Mouse (Mus musculus): Measurements from ENCODE around the gene Lmln. TPM values are rescaled to one million over a fixed set of nuclear protein-coding genes. Genes with fewer than 3 reads are reported as not detected.
"Not testable (repeated sequence)": the region's sequence is repeated elsewhere in the genome, so short reads cannot be mapped to it uniquely, and the experiment has no call there.

Lmln gene
- polyA plus RNA-seq, 1 experiment = 5.0 TPM

DNA sequence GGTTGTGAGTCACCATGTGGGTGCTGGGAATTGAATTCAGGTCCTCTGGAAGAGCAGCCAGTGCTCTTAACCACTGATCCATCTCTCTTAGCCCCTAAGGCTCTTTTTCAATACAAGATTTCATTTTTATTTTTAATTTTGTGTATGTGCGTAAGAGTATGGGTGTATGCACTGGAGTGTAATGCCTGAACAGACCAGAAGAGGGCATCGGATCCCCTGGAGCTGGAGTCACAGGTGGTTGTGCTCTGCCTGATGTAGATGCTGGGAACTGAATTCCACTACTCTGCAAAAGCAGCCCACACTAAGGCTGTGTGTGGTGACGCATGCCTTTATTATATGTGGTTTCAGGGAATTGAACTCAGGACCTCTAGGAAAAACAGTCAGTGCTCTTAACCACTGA lies 83.9 kb downstream of the Lmln start:
- TF ChIP-seq POLR2A (IDR thresholded peaks at IDR 0.05; ENCODE audit: borderline replicate concordance, extremely low read depth, low read depth, low read length) (no peak), CTCF (IDR thresholded peaks at IDR 0.05; ENCODE audit: insufficient read depth, low read length) (no peak)
- no peaks in the 10 kb centered on the region for H3K4me1 ChIP-seq (ENCODE audit: control insufficient read depth, insufficient read depth, low read length)
- H3K4me3 ChIP-seq (replicated peaks; ENCODE audit: extremely low read depth, low read depth, low read length) = no peak overlapping the region
- WGBS = 94% methylated on average over 3 of the region's 3 CpGs
- no peak for DNase-seq

DNA sequence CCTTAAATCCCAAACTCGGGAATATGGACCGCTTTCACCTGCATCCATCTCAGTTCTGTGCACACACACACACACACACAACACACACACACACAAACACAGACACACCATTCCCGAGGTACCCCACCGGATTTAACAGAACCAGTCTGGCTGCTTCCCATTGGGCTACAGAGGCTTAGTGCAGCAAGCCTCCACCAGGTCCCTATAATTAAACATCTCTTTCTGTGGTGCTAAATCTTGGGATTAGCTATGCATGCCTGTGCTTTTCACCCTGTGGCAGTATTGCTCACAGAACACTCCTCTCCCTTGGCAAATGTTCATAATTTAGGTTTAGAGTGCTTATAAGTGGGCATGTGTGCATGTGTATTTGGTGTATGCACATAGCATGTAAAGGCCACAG lies 85.8 kb downstream of the Lmln start:
- H3K4me3 ChIP-seq (replicated peaks; ENCODE audit: extremely low read depth, low read depth, low read length) = no peak overlapping the region
- DNase-seq = no peak
- WGBS = 88% methylated on average over 4 of the region's 4 CpGs
- H3K4me1 ChIP-seq (ENCODE audit: control insufficient read depth, insufficient read depth, low read length) = no peaks in the 10 kb centered on the region
- TF ChIP-seq CTCF (IDR thresholded peaks at IDR 0.05; ENCODE audit: insufficient read depth, low read length) (no peak), POLR2A (IDR thresholded peaks at IDR 0.05; ENCODE audit: borderline replicate concordance, extremely low read depth, low read depth, low read length) (no peak)

DNA sequence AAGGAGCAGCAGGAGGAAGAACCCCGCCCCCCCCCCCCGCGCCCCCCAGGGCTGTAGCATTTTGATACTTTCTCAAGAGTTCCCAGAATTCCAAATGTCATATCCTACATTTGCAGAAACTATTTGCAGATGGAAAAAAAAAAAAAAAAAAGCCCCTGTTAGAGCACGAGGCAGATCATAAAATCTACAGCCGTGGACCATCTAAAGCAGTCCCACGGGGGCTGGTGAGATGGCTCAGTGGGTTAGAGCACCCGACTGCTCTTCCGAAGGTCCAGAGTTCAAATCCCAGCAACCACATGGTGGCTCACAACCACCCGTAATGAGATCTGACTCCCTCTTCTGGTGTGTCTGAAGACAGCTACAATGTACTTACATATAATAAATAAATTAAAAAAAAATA lies 88.6 kb downstream of the Lmln start:
- H3K4me1 ChIP-seq (ENCODE audit: control insufficient read depth, insufficient read depth, low read length); H3K4me3 ChIP-seq (replicated peaks; ENCODE audit: extremely low read depth, low read depth, low read length); DNase-seq: not testable (repeated sequence)
- 74% methylated on average over 9 of the region's 9 CpGs for WGBS

DNA sequence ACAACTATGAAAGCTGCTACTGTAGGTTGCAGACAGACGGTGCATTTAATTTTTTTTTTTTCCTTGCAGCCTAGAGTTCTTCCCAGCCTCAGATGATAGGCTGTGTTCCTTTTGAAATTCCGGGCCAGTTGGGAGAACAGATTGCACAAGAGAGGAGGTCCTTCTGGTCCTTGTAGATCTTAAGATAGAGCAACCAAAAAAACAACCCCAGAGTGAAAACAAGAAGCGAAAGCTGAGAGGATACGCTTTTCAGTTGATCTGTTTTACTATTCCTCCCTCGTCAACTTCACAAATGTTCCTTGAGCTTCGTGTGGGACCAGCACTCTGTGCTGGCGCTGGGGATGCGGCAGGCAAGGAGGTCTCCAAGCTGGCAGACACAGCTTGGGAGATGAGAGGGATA lies 89.2 kb downstream of the Lmln start:
- Histone ChIP-seq H3K4me1 (ENCODE audit: control insufficient read depth, insufficient read depth, low read length) (no peaks in the 10 kb centered on the region), H3K4me3 (replicated peaks; ENCODE audit: extremely low read depth, low read depth, low read length) (no peak overlapping the region)
- 62% methylated on average over 8 of the region's 8 CpGs for WGBS
- TF ChIP-seq CTCF (IDR thresholded peaks at IDR 0.05; ENCODE audit: insufficient read depth, low read length) = no peak
- TF ChIP-seq POLR2A (IDR thresholded peaks at IDR 0.05; ENCODE audit: borderline replicate concordance, extremely low read depth, low read depth, low read length) = no peak
- no peak for DNase-seq

DNA sequence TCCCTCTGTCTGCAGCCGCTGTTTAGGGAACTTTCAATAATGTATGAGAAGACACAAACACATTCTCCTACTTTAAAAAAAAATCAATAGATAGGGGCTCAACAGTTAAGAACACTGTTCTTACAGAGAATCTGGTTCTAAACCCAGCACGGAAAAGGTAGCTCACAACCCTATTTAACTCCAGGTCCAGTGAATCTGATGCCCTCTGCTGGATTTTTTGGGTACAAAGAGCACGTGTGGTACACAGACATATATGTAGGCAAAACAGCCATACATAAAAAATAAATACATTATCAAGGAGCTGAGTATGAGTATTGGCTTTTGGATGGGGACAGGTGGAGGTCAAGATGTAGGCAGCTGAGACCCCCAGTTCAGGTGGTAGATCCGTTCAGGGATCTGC lies 92.7 kb downstream of the Lmln start:
- H3K4me1 ChIP-seq (ENCODE audit: control insufficient read depth, insufficient read depth, low read length) = no peaks in the 10 kb centered on the region
- no peak for DNase-seq
- no peak for TF ChIP-seq POLR2A (IDR thresholded peaks at IDR 0.05; ENCODE audit: borderline replicate concordance, extremely low read depth, low read depth, low read length)
- TF ChIP-seq CTCF (IDR thresholded peaks at IDR 0.05; ENCODE audit: insufficient read depth, low read length) = no peak
- no peak overlapping the region for H3K4me3 ChIP-seq (replicated peaks; ENCODE audit: extremely low read depth, low read depth, low read length)
- WGBS = 46% methylated on average over 4 of the region's 4 CpGs

DNA sequence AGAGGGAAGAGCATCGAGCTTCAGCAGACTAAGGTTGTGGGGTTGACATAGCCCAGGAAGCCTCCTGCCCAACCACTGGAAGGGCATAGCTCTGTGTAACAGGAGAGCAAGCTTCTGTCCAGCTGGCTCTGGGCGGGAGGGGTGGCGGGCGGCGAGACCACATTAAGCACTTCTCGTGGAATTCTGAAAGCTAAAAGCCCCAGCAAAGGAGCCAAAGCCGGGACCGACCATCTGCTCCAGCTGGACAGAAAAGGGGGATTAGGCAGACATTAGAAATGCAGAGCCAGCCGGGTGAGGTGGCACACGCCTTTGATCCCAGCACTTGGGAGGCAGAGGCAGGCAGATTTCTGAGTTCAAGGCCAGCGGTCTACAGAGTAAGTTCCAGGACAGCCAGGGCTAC lies 95.7 kb downstream of the Lmln start:
- no peaks in the 10 kb centered on the region for H3K4me1 ChIP-seq (ENCODE audit: control insufficient read depth, insufficient read depth, low read length)
- 84% methylated on average over 11 of the region's 11 CpGs for WGBS
- H3K4me3 ChIP-seq (replicated peaks; ENCODE audit: extremely low read depth, low read depth, low read length) = no peak overlapping the region
- no peak for DNase-seq
- TF ChIP-seq POLR2A (IDR thresholded peaks at IDR 0.05; ENCODE audit: borderline replicate concordance, extremely low read depth, low read depth, low read length) (no peak), CTCF (IDR thresholded peaks at IDR 0.05; ENCODE audit: insufficient read depth, low read length) (no peak)

DNA sequence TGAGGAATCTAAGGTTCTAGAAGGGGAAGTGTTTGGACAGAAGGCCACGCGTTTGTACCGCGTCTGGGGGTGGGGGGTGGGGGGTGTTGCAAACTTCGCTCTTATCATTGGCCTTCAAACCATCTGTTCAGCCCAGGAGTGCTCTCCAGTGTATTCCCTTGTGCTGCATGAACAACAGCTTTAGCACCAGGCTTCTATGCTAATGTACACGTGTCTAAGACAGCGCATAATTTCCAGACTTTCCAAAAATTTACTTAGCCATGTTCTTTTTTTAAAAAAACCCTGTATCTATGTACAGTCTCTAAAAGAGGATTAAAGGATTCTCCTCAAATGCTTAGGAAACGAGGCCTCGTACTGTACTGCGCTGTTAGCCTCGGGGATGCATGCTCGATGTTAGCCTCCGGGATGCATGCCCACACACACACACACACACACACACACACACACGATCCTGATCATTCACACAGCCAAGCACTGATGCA lies 96.3 kb downstream of the Lmln start:
- Histone ChIP-seq H3K4me1 (ENCODE audit: control insufficient read depth, insufficient read depth, low read length) (no peaks in the 10 kb centered on the region), H3K4me3 (replicated peaks; ENCODE audit: extremely low read depth, low read depth, low read length) (no peak overlapping the region)
- no peak for DNase-seq
- WGBS = 80% methylated on average over 14 of the region's 14 CpGs
- TF ChIP-seq CTCF (IDR thresholded peaks at IDR 0.05; ENCODE audit: insufficient read depth, low read length) (no peak), POLR2A (IDR thresholded peaks at IDR 0.05; ENCODE audit: borderline replicate concordance, extremely low read depth, low read depth, low read length) (no peak)

DNA sequence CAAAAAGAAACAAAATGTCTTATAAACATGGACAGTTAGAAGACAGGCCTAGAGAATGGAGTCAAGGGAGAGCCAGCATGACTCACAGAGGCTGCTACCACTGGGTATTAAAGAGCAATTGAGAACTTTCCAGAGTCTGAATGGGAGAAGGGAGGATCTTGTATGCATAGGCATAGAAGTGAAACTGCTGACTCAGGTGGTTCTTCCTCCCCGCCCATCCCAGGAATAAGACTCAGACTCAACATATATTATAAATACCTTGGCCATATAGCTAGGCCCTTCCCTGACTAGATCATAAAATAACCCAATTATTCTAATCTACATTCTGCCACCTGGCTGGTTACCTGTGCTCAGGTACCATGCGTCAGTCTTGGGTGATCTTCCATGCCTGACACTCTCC lies 97.0 kb downstream of the Lmln start:
- 86% methylated on average over 2 of the region's 2 CpGs for WGBS
- DNase-seq = no peak
- no peak for TF ChIP-seq POLR2A (IDR thresholded peaks at IDR 0.05; ENCODE audit: borderline replicate concordance, extremely low read depth, low read depth, low read length)
- no peak for TF ChIP-seq CTCF (IDR thresholded peaks at IDR 0.05; ENCODE audit: insufficient read depth, low read length)
- Histone ChIP-seq H3K4me3 (replicated peaks; ENCODE audit: extremely low read depth, low read depth, low read length) (no peak overlapping the region), H3K4me1 (ENCODE audit: control insufficient read depth, insufficient read depth, low read length) (no peaks in the 10 kb centered on the region)

DNA sequence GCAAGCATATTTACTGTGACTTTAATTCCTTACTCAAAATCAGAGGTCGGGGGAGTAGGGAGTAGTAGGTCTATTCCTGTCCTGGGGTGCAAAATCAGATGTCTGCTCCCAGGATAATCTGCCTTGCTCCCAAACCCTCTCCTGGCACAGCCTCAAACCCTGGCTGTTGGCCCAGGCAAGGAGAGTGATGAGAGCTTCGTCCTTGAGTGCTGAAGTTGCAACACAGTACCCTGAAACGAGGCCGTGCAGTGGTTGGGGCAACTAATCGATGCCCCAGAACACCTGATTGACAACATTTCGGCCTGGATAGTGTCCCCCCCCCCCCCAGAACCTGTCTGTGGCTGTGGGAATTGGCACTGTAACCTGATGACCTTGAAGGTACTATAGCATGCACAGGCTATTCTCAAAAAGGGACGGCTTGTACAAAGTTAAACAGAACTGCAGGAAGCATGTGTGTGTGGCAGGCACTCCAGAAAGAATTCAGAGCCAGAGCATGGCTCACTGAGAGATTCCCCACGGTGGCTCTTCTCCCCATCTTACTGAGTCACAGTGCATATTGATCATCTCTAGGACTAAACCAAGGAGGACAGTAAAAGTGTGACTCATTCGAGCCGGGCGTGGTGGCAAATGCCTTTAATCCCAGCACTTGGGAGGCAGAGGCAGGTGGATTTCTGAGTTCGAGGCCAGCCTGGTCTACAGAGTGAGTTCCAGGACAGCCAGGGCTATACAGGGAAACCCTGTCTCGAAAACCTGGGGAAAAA lies 101.2 kb downstream of the Lmln start:
- TF ChIP-seq POLR2A (IDR thresholded peaks at IDR 0.05; ENCODE audit: borderline replicate concordance, extremely low read depth, low read depth, low read length) = no peak
- no peak for TF ChIP-seq CTCF (IDR thresholded peaks at IDR 0.05; ENCODE audit: insufficient read depth, low read length)
- Histone ChIP-seq H3K4me3 (replicated peaks; ENCODE audit: extremely low read depth, low read depth, low read length) (no peak overlapping the region), H3K4me1 (ENCODE audit: control insufficient read depth, insufficient read depth, low read length) (no peaks in the 10 kb centered on the region)
- WGBS = 64% methylated on average over 13 of the region's 13 CpGs
- DNase-seq = no peak

DNA sequence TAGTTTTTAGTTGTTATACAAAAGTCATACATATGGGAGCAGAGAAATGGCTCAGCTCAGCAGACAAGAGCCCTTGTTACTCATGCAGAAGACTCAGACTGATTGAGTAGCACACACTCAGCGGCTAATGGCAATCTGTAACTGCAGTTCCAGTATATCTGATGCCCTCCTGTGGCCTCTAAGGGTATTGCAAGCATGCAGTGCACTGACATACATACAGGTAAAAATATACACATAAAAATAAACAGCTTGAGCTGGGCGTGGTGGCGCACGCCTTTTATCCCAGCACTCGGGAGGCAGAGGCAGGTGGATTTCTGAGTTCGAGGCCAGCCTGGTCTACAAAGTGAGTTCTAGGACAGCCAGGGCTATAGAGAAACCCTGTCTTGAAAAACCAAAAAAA lies 104.0 kb downstream of the Lmln start:
- H3K4me3 ChIP-seq (replicated peaks; ENCODE audit: extremely low read depth, low read depth, low read length); H3K4me1 ChIP-seq (ENCODE audit: control insufficient read depth, insufficient read depth, low read length): not testable (repeated sequence)
- 55% methylated on average over 6 of the region's 6 CpGs for WGBS
- DNase-seq = peak; percentile 20
